12 mouse cellular contexts compared by ENCODE assay signal in genomic region chr10:70495106-70496104, GRCm38 (mm10). TPM values are rescaled to one million over a fixed set of nuclear protein-coding genes. Genes with fewer than 3 reads are reported as not detected.
A peak's percentile ranks its signal among the peaks of the same experiment; 100 is the strongest.
DNase-seq lines count a peak whose midpoint lies in the region; ATAC-seq and TF ChIP-seq lines count a peak whose summit lies in the region.
"Had no signal": no experiment of that assay in that cellular context is flagged by ENCODE, and none has a peak within 500 bp of the region (broad histone marks: within the 10 kb centered on the region; RNA-seq: fewer than 3 reads in every experiment).

No protein-coding gene starts in this region.

- POLR2A ChIA-PET in Patski (lab: Charles Lee) = no interaction called here

- no peaks in the 10 kb centered on the region for H3K9me3 ChIP-seq in lung, postnatal 0 days (ENCODE audit: low read length)
- H3K9me3 ChIP-seq: hindbrain, embryonic 12.5 days; stomach, embryonic 15.5 days had no signal

- in situ Hi-C loops in Patski (cut with MboI; ENCODE audit: low pct_unique_long_range_greater_than_20kb) = no loop called here

- WGBS in lung, postnatal 0 days = 56% methylated on average over 4 of the region's 4 CpGs

- no peaks in the 10 kb centered on the region for H3K36me3 ChIP-seq in lung, postnatal 0 days (ENCODE audit: insufficient read depth, low read length)
- H3K36me3 ChIP-seq: hindbrain, embryonic 12.5 days; stomach, embryonic 15.5 days had no signal

- CTCF ChIA-PET in Patski (lab: Charles Lee) = interaction anchor here (1.3 to 2.2 kb wide), 3 partner anchors 10 to 177 kb away, joined by 3 to 7 read pairs (median 7); no protein-coding TSS in a partner anchor

- H3K9ac ChIP-seq in lung, postnatal 0 days (replicated peaks; ENCODE audit: low read depth) = no peak overlapping the region
- H3K9ac ChIP-seq: hindbrain, embryonic 12.5 days; stomach, embryonic 15.5 days had no signal

- H3K27me3 ChIP-seq in Patski = no peaks in the 10 kb centered on the region
- H3K27me3 ChIP-seq in lung, postnatal 0 days (replicated peaks; ENCODE audit: insufficient read depth, low read length) = no peaks in the 10 kb centered on the region
- H3K27me3 ChIP-seq: hindbrain, embryonic 12.5 days; stomach, embryonic 15.5 days had no signal

- DNase-seq in heart, adult 18-20 months = peak; percentile 27
- DNase-seq in heart, postnatal 36 days = no peak
- no peak for DNase-seq in left cerebral cortex, adult 2 months (ENCODE audit: extremely low spot score in 1 of 2, low spot score in 2 of 2)
- DNase-seq in left cerebral cortex, postnatal 4 days = no peak
- peak; percentile 67 for DNase-seq in Patski (ENCODE audit: low read depth, low spot score)
- DNase-seq in lung, postnatal 0 days (ENCODE audit: low spot score) = peak; percentile 78
- no peak for DNase-seq in layer of hippocampus, adult 9-10 months (ENCODE audit: low spot score)
- no peak for DNase-seq in layer of hippocampus, postnatal 36 days
- DNase-seq: cerebellum, adult 18-20 months had no signal

- TF ChIP-seq EP300 in lung, postnatal 0 days (IDR thresholded peaks at IDR 0.05) = no peak

- no peak for TF ChIP-seq CTCF in left cerebral cortex, adult 2 months (IDR thresholded peaks at IDR 0.05)
- TF ChIP-seq CTCF in Patski (IDR thresholded peaks at IDR 0.05) = peak; percentile 51
- no peak for TF ChIP-seq CTCF in lung, postnatal 0 days (IDR thresholded peaks at IDR 0.05)

- H3K4me1 ChIP-seq in lung, postnatal 0 days (ENCODE audit: insufficient read depth, low read depth, low read length) = no peaks in the 10 kb centered on the region

- H3K27ac ChIP-seq in left cerebral cortex, adult 2 months = peak overlapping the region; percentile 36; the same call in 1 of the 2 replicates
- no peak overlapping the region for H3K27ac ChIP-seq in lung, postnatal 0 days (ENCODE audit: low read length)
- H3K27ac ChIP-seq: hindbrain, embryonic 12.5 days; stomach, embryonic 15.5 days had no signal

- peak; percentile 53 for ATAC-seq in Patski
- peak; percentile 62 for ATAC-seq in lung, postnatal 0 days
- ATAC-seq: activated CD4-positive, CD25-positive, alpha-beta regulatory T cell, adult 4 months had no signal

- no peak overlapping the region for H3K4me2 ChIP-seq in lung, postnatal 0 days (replicated peaks; ENCODE audit: low read depth, low read length)
- H3K4me2 ChIP-seq: hindbrain, embryonic 12.5 days; stomach, embryonic 15.5 days had no signal

- intact Hi-C loops in heart, postnatal 36 days (cut with DNase I) = loop anchor here (10.0 kb wide), 1 partner anchor 319 kb away; no protein-coding TSS in a partner anchor
- intact Hi-C loops in left cerebral cortex, adult 2 months (cut with DNase I) = no loop called here
- intact Hi-C loops in left cerebral cortex, postnatal 4 days (cut with DNase I) = no loop called here

- no peak overlapping the region for H3K4me3 ChIP-seq in left cerebral cortex, adult 2 months
- no peak overlapping the region for H3K4me3 ChIP-seq in lung, postnatal 0 days (ENCODE audit: low read depth, low read length)
- H3K4me3 ChIP-seq: hindbrain, embryonic 12.5 days; stomach, embryonic 15.5 days had no signal

RNA-seq across cellular contexts. Expression of gene Fam13c, which starts 55.1 kb away (rescaled TPM):
- 1 to 10 TPM; 3.9 to 5.3 TPM for total RNA-seq in heart, adult 18-20 months (2021)
- 1 to 10 TPM; 4.9 to 6.3 TPM for total RNA-seq in heart, postnatal 36 days (2021)
- total RNA-seq in left cerebral cortex, adult 2 months (2021) = 10 to 100 TPM; 56.5 to 69.2 TPM
- 10 to 100 TPM; 41.3 to 42.4 TPM for total RNA-seq in left cerebral cortex, postnatal 4 days (2021)
- 9.2 TPM for polyA plus RNA-seq in Patski (2021)
- polyA plus RNA-seq in lung, postnatal 0 days (2015; fragmentation: Nextera tagmentation; extraction: Ambion mirVana) = 6.8 and 7.5 TPM in 2 replicates
- 10 to 100 TPM; 88.2 to 88.8 TPM for total RNA-seq in layer of hippocampus, postnatal 36 days (2021)
- polyA plus RNA-seq: activated CD4-positive, CD25-positive, alpha-beta regulatory T cell, adult 4 months had no signal

Comparison
In these comparisons a context has a peak if more than half of its experiments do, and no peak if none do; other contexts are left out.
1. DNase-seq: peak in heart, adult 18-20 months (2 of 2), Patski (single experiment) and lung, postnatal 0 days (single experiment); none in heart, postnatal 36 days (0 of 2), left cerebral cortex, adult 2 months (0 of 2), left cerebral cortex, postnatal 4 days (single experiment), layer of hippocampus, adult 9-10 months (single experiment) and layer of hippocampus, postnatal 36 days (0 of 2).
2. RNA of gene Fam13c, which starts 55.1 kb away (total RNA-seq): 88.2 to 88.8 TPM in layer of hippocampus, postnatal 36 days, 56.5 to 69.2 TPM in left cerebral cortex, adult 2 months and 41.3 to 42.4 TPM in left cerebral cortex, postnatal 4 days; 4.9 to 6.3 TPM in heart, postnatal 36 days and 3.9 to 5.3 TPM in heart, adult 18-20 months; every median in the first group is over 4 times any median in the second.